Mouse (Mus musculus): ENCODE data around the gene Lekr1. TPM values are rescaled to one million over a fixed set of nuclear protein-coding genes. Genes with fewer than 3 reads are reported as not detected.
A peak's percentile ranks its signal among the peaks of the same experiment; 100 is the strongest.

Lekr1 gene
- polyA plus RNA-seq, 1 experiment from 2014 or later = 3.4 TPM

- Histone ChIP-seq H3K27ac (ENCODE audit: low read depth, low read length) (no peak overlapping the region), H3K27me3 (replicated peaks; ENCODE audit: control insufficient read depth, insufficient read depth, low read length) (no peaks in the 10 kb centered on the region), H3K36me3 (ENCODE audit: control insufficient read depth, insufficient read depth) (no peaks in the 10 kb centered on the region), H3K4me2 (replicated peaks; ENCODE audit: low read depth) (no peak overlapping the region), H3K9me3 (ENCODE audit: control insufficient read depth) (no peaks in the 10 kb centered on the region), H3K9ac (ENCODE audit: low read depth, low read length) (no peak overlapping the region), H3K4me1 (replicated peaks; ENCODE audit: control insufficient read depth, insufficient read depth, low read length) (no peaks in the 10 kb centered on the region), H3K4me3 (ENCODE audit: low read depth, low read length) (no peak overlapping the region)
- 78% methylated on average over 11 of the region's 11 CpGs for WGBS
- no peak for TF ChIP-seq CTCF (IDR thresholded peaks at IDR 0.05; ENCODE audit: low read depth)
- no peak for ATAC-seq
These were observed 27.1 kb upstream of the Lekr1 start for GRCm38 (mm10) chr3:65638896-65639295.

GRCm38 (mm10) chr3:65639454-65640014 lies 26.5 kb upstream of the Lekr1 start:
- Histone ChIP-seq H3K4me3 (ENCODE audit: low read depth, low read length) (no peak overlapping the region), H3K4me2 (replicated peaks; ENCODE audit: low read depth) (no peak overlapping the region), H3K36me3 (ENCODE audit: control insufficient read depth, insufficient read depth) (no peaks in the 10 kb centered on the region), H3K9me3 (ENCODE audit: control insufficient read depth) (no peaks in the 10 kb centered on the region), H3K4me1 (replicated peaks; ENCODE audit: control insufficient read depth, insufficient read depth, low read length) (no peaks in the 10 kb centered on the region), H3K9ac (ENCODE audit: low read depth, low read length) (no peak overlapping the region), H3K27ac (ENCODE audit: low read depth, low read length) (no peak overlapping the region), H3K27me3 (replicated peaks; ENCODE audit: control insufficient read depth, insufficient read depth, low read length) (no peaks in the 10 kb centered on the region)
- 71% methylated on average over 5 of the region's 5 CpGs for WGBS
- no peak for TF ChIP-seq CTCF (IDR thresholded peaks at IDR 0.05; ENCODE audit: low read depth)
- no peak for ATAC-seq

GRCm38 (mm10) chr3:65642959-65643358 lies 23.1 kb upstream of the Lekr1 start:
- no peak overlapping the region for H3K4me2 ChIP-seq (replicated peaks; ENCODE audit: low read depth)
- 47% methylated on average over 2 of the region's 2 CpGs for WGBS
- H3K36me3 ChIP-seq (ENCODE audit: control insufficient read depth, insufficient read depth) = no peaks in the 10 kb centered on the region
- no peaks in the 10 kb centered on the region for H3K4me1 ChIP-seq (replicated peaks; ENCODE audit: control insufficient read depth, insufficient read depth, low read length)
- no peaks in the 10 kb centered on the region for H3K9me3 ChIP-seq (ENCODE audit: control insufficient read depth)
- TF ChIP-seq CTCF (IDR thresholded peaks at IDR 0.05; ENCODE audit: low read depth) = no peak
- no peak overlapping the region for H3K27ac ChIP-seq (ENCODE audit: low read depth, low read length)
- no peak overlapping the region for H3K4me3 ChIP-seq (ENCODE audit: low read depth, low read length)
- H3K27me3 ChIP-seq (replicated peaks; ENCODE audit: control insufficient read depth, insufficient read depth, low read length) = no peaks in the 10 kb centered on the region
- ATAC-seq = no peak
- no peak overlapping the region for H3K9ac ChIP-seq (ENCODE audit: low read depth, low read length)

GRCm38 (mm10) chr3:65643654-65644053 lies 22.4 kb upstream of the Lekr1 start:
- ATAC-seq = no peak

GRCm38 (mm10) chr3:65647592-65647991 lies 18.4 kb upstream of the Lekr1 start:
- H3K4me3 ChIP-seq (ENCODE audit: low read depth, low read length) = no peak overlapping the region
- H3K4me1 ChIP-seq (replicated peaks; ENCODE audit: control insufficient read depth, insufficient read depth, low read length) = no peaks in the 10 kb centered on the region
- no peak for ATAC-seq
- no peak overlapping the region for H3K4me2 ChIP-seq (replicated peaks; ENCODE audit: low read depth)
- 68% methylated on average over 8 of the region's 8 CpGs for WGBS
- no peaks in the 10 kb centered on the region for H3K9me3 ChIP-seq (ENCODE audit: control insufficient read depth)
- H3K27ac ChIP-seq (ENCODE audit: low read depth, low read length) = no peak overlapping the region
- no peak for TF ChIP-seq CTCF (IDR thresholded peaks at IDR 0.05; ENCODE audit: low read depth)
- no peaks in the 10 kb centered on the region for H3K36me3 ChIP-seq (ENCODE audit: control insufficient read depth, insufficient read depth)
- no peak overlapping the region for H3K9ac ChIP-seq (ENCODE audit: low read depth, low read length)
- no peaks in the 10 kb centered on the region for H3K27me3 ChIP-seq (replicated peaks; ENCODE audit: control insufficient read depth, insufficient read depth, low read length)

More at GRCm38 (mm10) chr3:65643654-65644053, 22.4 kb upstream of the Lekr1 start:
- H3K4me1 ChIP-seq (replicated peaks; ENCODE audit: control insufficient read depth, insufficient read depth, low read length) = no peaks in the 10 kb centered on the region
- H3K27me3 ChIP-seq (replicated peaks; ENCODE audit: control insufficient read depth, insufficient read depth, low read length) = no peaks in the 10 kb centered on the region
- no peak overlapping the region for H3K27ac ChIP-seq (ENCODE audit: low read depth, low read length)
- TF ChIP-seq CTCF (IDR thresholded peaks at IDR 0.05; ENCODE audit: low read depth) = no peak
- H3K4me2 ChIP-seq (replicated peaks; ENCODE audit: low read depth) = no peak overlapping the region
- H3K9ac ChIP-seq (ENCODE audit: low read depth, low read length) = no peak overlapping the region
- no peaks in the 10 kb centered on the region for H3K36me3 ChIP-seq (ENCODE audit: control insufficient read depth, insufficient read depth)
- 94% methylated on average over 1 of the region's 1 CpGs for WGBS
- no peaks in the 10 kb centered on the region for H3K9me3 ChIP-seq (ENCODE audit: control insufficient read depth)
- no peak overlapping the region for H3K4me3 ChIP-seq (ENCODE audit: low read depth, low read length)

GRCm38 (mm10) chr3:65648913-65649312 lies 17.1 kb upstream of the Lekr1 start:
- ATAC-seq = no peak
- Histone ChIP-seq H3K4me3 (ENCODE audit: low read depth, low read length) (no peak overlapping the region), H3K27ac (ENCODE audit: low read depth, low read length) (no peak overlapping the region), H3K9ac (ENCODE audit: low read depth, low read length) (no peak overlapping the region), H3K4me1 (replicated peaks; ENCODE audit: control insufficient read depth, insufficient read depth, low read length) (no peaks in the 10 kb centered on the region), H3K36me3 (ENCODE audit: control insufficient read depth, insufficient read depth) (no peaks in the 10 kb centered on the region), H3K9me3 (ENCODE audit: control insufficient read depth) (no peaks in the 10 kb centered on the region), H3K4me2 (replicated peaks; ENCODE audit: low read depth) (0 out of 2 replicates have a peak overlapping the region, but pooled peaks have one; percentile 21), H3K27me3 (replicated peaks; ENCODE audit: control insufficient read depth, insufficient read depth, low read length) (no peaks in the 10 kb centered on the region)
- no peak for TF ChIP-seq CTCF (IDR thresholded peaks at IDR 0.05; ENCODE audit: low read depth)
- WGBS = 57% methylated on average over 1 of the region's 1 CpGs
